Mouse (Mus musculus) E14TG2a.4 (cell line): ENCODE measurements around the gene Rex1bd.
A peak's percentile ranks its signal among the peaks of the same experiment; 100 is the strongest.

Experiments
- H3K27me3 ChIP-seq: 2 replicates; pipeline ENCODE4 v1.6.1; 2014; ENCODE audit warnings: low read length, control low read depth; ENCODE audit not compliant: insufficient read depth
- H3K36me3 ChIP-seq: 2 replicates; pipeline ENCODE4 v1.6.1; 2014; ENCODE audit warnings: low read length, control low read depth; ENCODE audit not compliant: insufficient read depth
- H3K4me1 ChIP-seq: replicated peaks from 2 replicates; pipeline ENCODE4 v1.6.1; 2014; ENCODE audit warnings: low read depth, low read length, control low read depth
- H3K4me3 ChIP-seq: replicated peaks from 2 replicates; pipeline ENCODE4 v1.5.1; 2014; ENCODE audit warnings: mild to moderate bottlenecking, low read length
- H3K9me3 ChIP-seq: 2 replicates; pipeline ENCODE4 v1.6.1; 2014; ENCODE audit warnings: low read length, control low read depth
- CTCF ChIP-seq: conservative IDR thresholded peaks from 2 replicates; pipeline ENCODE4 v1.5.1; 2014; ENCODE audit warnings: low read length
- NANOG ChIP-seq: IDR thresholded peaks from 2 replicates; pipeline ENCODE4 v1.6.1; 2014; ENCODE audit warnings: borderline replicate concordance, low read length, mixed read lengths
- POU5F1 ChIP-seq: IDR thresholded peaks from 2 replicates; pipeline ENCODE4 v1.6.1; 2014; ENCODE audit warnings: low read length, borderline replicate concordance

Rex1bd gene

DNA sequence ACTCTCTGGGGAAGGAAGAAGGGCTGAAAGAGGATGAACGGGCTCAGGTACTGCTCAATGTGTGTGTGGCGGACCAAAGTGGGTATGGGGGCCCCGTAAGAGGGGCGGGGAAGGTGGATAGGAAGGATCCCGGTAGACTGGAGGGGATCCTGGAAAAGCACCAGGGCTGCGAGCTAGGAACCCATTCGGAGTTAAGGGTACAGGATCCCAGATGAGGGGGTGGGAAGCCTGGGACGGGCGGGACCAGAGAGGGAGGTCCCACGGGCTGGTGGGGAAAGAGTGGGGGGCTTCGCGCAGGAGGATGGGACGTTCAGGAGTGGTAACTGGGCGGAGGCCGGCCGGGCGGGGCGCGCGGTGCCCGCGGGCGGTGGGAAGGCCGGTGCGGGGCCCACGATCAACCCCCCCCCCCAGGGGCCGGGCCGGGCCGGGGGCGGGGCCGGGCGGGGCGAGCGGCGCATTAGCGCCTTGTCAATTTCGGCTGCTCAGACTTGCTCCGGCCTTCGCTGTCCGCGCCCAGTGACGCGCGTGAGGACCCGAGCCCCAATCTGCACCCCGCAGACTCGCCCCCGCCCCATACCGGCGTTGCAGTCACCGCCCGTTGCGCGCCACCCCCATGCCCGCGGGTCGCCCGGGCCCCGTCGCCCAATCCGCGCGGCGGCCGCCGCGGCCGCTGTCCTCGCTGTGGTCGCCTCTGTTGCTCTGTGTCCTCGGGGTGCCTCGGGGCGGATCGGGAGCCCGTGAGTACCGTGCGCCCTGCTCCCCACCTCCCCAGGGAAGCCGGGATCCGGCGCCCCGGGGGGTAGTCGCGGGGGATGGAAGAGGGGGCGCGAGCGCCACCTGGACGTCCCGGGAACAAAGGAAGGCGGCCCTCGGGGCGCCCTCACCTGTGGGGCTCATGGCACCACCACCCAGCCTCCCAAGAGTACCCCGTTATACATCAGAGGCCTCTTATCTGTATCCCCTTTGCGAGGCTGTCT lies 13.6 kb downstream of the Rex1bd start, which contains the start of gene Crlf1:
TSS of gene Crlf1 (plus strand) at position 495 of the 977 bp plus-strand sequence.
- Histone ChIP-seq H3K27me3 (peaks cover 99% of the 10 kb centered on the region), H3K9me3 (no peaks in the 10 kb centered on the region), H3K36me3 (no peaks in the 10 kb centered on the region), H3K4me3 (peak within 1 kb of the TSS; percentile 70), H3K4me1 (peaks cover 72% of the 10 kb centered on the region)
- TF ChIP-seq NANOG, result no peak

DNA sequence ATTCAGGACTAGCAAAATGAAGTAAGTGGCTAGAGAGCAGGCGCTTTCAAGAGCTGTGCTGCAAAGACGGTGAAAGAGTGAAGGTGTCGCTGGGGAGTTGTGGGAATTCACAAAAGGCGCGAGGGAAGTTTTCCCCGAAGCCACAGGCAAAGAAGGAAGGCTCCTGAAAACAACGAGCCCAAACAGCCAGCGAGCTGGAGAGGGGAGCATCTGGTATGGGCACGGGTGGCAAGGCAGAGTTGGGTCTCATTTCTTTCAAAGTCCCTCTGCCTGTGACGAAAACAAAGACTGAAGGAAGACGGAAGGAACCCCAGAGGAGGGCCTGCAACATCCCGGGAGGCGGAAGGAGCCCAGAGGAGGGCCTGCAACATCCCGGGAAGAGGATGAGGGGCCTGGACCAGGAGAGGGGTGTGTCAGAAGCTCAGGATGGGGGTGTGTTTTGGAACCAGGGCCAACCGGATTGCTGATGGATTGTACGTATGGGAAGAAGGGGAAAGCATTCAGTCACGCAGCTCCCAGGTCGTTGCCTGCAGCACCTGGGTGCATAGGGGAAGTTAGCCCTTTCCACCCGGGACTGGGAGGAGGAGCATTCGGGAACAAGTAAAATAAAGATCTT lies 15.6 kb downstream of the Rex1bd start:
- H3K36me3 ChIP-seq, result no peaks in the 10 kb centered on the region
- no peak for TF ChIP-seq POU5F1
- TF ChIP-seq NANOG, result no peak
- no peak for TF ChIP-seq CTCF
- no peaks in the 10 kb centered on the region for H3K9me3 ChIP-seq
- H3K4me1 ChIP-seq, result peaks cover 89% of the 10 kb centered on the region
- H3K27me3 ChIP-seq, result peaks cover 99% of the 10 kb centered on the region
- peak overlapping the region; percentile 70 for H3K4me3 ChIP-seq

DNA sequence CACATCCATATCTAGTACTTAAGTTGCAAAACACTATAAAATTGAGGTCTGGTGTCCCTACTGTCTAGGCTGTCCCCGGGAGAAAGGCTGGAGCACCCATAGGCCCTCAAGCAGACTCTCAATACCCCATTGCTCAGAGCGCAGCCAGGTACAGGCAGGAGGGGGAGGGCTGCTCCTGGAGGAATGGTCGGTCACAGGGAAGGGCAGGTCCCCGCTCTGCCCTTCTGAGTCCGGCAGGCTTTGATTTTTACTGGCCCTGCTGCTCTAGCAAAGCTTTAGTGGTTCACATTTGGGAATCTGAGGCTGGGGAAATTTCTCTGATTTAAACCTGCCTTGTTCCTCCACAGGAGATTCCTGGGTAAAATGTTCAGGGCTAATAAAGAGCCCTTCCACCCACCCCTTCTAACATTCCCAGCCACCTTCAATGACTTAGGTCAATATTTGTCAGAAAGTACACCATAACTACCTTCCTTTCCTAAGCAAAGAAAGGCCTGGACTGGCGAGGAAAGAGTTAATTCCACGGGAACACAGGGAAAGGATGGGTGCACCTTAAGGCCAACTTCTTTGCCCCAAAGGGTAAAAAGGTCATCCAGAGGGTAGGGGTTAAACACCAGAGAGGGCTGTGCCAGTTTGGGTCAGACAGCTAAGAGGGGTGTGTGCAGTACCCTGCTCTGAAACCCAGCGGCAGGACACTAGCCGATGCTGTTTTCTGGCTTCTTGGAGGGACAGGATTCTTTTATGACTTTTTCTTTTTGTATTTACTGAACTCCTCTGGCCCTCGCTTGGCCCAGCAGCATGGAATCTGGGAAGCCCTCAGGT lies 16.3 kb downstream of the Rex1bd start:
- Histone ChIP-seq H3K36me3 (no peaks in the 10 kb centered on the region), H3K4me3 (peak overlapping the region; percentile 64), H3K9me3 (no peaks in the 10 kb centered on the region), H3K27me3 (peaks cover 99% of the 10 kb centered on the region), H3K4me1 (peaks cover 88% of the 10 kb centered on the region)
- TF ChIP-seq NANOG (no peak), POU5F1 (no peak), CTCF (no peak)

DNA sequence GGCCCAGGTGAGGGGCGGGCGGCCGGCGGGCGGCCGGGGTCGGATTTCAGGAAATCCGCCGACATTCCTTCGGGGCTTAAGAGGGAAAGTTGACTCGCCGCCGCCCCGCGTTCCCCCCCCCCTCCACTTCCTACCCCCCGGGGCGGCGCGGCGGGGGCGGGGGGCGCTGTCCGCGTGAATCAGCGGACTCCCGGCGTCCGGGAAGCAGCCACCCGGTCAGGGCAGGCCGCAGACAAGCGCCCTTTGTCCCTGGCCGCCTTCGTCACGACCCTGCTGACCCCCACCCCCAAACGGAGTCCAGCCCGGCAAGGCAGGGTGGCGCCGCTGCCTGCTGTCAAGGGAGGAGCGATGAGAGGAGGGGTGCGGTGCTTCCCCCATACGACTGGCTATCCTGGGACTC lies 17.0 kb downstream of the Rex1bd start:
- Histone ChIP-seq H3K27me3 (peaks cover 99% of the 10 kb centered on the region), H3K9me3 (no peaks in the 10 kb centered on the region), H3K4me1 (peaks cover 81% of the 10 kb centered on the region), H3K4me3 (peak overlapping the region; percentile 64), H3K36me3 (no peaks in the 10 kb centered on the region)
- TF ChIP-seq NANOG (no peak), POU5F1 (no peak), CTCF (no peak)

DNA sequence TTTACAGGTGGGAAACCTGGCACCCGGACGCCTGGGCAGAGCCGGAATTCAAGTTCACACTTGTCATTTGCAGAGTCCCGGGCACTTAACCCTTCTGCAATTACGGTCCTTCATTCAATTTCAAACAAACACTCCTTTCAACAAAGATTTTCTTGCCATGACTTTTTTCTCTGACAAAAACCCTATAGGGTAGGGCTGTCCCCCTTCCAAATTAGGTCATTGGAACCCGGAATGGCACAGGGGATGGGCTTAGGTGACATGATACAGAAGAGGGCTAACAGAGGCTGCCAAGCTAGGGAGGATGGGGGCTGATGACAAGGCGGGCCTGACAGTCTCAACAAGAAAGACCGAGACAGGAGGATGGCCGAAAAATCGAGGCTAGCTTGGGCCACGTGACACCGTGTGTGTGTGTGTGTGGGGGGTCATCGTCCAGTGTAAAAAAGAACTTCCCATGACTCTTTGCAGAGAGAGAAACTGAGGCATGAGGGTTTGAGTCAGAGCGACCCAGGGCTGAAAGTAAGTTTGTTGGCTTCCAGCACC lies 17.6 kb downstream of the Rex1bd start:
- TF ChIP-seq CTCF (no peak), NANOG (no peak), POU5F1 (no peak)
- Histone ChIP-seq H3K9me3 (no peaks in the 10 kb centered on the region), H3K36me3 (no peaks in the 10 kb centered on the region), H3K4me3 (peak overlapping the region; percentile 64), H3K4me1 (peaks cover 75% of the 10 kb centered on the region), H3K27me3 (peaks cover 99% of the 10 kb centered on the region)

DNA sequence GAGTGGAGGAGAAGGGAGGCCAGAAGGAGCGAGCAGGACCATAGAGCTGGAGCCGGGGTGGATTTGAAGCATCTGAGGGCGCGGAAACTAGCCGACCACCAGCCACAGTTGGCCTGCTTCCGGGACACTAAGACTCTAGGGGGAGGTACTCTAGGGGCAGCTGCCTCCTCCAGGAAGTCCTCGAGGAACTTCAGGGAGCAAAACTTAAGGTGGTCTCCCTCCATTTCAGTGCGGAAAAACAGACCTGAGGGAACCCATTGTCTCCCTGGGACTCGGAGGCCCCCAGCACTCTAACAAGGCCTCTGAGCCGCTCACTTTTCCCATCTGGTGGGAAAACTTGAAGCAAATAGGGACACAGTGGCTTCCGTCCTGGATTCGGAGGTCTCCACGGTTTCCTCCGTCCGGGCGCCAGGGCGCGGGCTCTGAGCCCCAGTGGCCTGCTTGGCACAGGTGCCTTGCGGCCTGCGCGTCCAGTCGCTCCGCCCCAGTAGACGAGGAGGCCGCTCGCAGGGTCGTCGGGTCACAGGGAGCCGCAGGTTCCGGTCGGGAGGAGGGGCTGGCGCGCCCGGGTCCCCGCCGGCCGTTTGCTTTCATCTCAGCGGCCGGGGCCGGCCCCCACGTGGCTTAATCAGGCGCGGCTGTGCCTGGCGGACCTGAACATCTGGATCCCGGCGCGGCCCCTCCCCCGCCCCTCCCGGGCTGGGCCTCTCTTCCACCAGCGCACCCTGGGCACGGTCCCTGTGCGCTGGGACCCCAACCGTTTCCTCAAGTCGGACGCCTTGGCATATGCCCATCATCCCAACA lies 18.4 kb downstream of the Rex1bd start:
- Histone ChIP-seq H3K4me3 (peak overlapping the region; percentile 64), H3K4me1 (peaks cover 71% of the 10 kb centered on the region), H3K27me3 (peaks cover 97% of the 10 kb centered on the region), H3K9me3 (no peaks in the 10 kb centered on the region), H3K36me3 (no peaks in the 10 kb centered on the region)
- TF ChIP-seq CTCF, result no peak
- no peak for TF ChIP-seq NANOG
- TF ChIP-seq POU5F1, result no peak

DNA sequence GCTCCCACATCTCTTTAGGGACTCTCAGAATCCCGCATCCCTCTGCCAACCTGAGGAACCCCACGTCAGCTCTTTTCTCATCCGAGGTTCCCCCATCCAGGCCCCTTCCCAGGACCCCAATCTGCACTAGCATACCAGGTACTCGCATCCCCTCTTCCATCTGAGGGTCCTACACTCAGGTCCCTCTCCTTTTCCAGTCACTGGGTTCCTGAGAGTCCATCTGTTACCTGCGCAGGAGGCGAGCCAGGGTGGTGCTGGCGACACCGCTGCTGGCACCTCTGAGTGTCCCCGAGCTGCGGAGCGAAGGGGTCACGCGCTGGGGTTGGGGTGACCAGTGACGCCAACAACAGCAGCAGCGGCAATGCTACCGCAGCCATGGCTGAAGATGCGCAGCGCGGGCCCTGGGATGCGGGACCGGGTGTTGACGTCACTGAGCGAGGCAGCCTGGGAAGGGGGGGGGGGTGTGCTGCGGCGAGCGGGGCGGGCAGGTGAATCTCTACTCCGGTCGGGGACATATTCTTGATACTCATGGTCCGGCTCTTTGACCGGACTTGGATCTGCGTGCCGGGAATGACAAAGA lies 19.5 kb downstream of the Rex1bd start, which contains the start of gene Tmem59l:
TSS of gene Tmem59l (minus strand) at position 418 of the 580 bp plus-strand sequence.
- no peak for TF ChIP-seq CTCF
- no peak for TF ChIP-seq POU5F1
- no peak for TF ChIP-seq NANOG
- peak within 1 kb of the TSS; percentile 69 for H3K4me3 ChIP-seq
- H3K36me3 ChIP-seq, result no peaks in the 10 kb centered on the region
- H3K27me3 ChIP-seq, result peaks cover 93% of the 10 kb centered on the region
- peaks cover 69% of the 10 kb centered on the region for H3K4me1 ChIP-seq
- H3K9me3 ChIP-seq, result no peaks in the 10 kb centered on the region
